Comparison of ENCODE assay signal across 16 mouse cellular contexts in the genomic region with DNA sequence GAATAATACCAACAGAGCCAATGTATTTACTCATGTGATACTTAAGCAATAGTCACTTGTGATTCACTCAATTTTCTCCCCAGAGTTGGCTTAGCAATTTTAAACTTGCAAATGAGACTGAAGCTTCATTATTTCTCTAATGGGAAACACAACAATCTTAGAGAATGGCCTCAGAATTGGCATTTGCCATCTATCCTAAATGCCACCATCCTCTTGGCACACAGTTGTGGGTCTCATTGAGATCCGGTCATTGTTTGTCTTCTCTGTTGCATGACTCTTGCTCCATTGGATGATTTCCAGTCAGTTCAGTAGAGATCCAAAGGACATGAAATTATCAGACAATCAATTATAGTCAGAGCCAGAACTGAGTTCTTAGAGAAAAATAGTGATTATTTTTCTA.
"Had no signal": no experiment of that assay in that cellular context is flagged by ENCODE, and none has a peak within 500 bp of the region (broad histone marks: within the 10 kb centered on the region; RNA-seq: fewer than 3 reads in every experiment).

No protein-coding gene starts in this region.

- H3K27ac ChIP-seq: midbrain, embryonic 10.5 days; midbrain, embryonic 12.5 days; midbrain, embryonic 15.5 days; neural tube, embryonic 13.5 days; neural tube, embryonic 15.5 days had no signal

- H3K4me3 ChIP-seq: midbrain, embryonic 10.5 days; midbrain, embryonic 12.5 days; midbrain, embryonic 15.5 days; myocyte; neural tube, embryonic 13.5 days; neural tube, embryonic 15.5 days had no signal

- H3K9ac ChIP-seq: lung, embryonic 14.5 days; midbrain, embryonic 12.5 days; midbrain, embryonic 15.5 days; neural tube, embryonic 13.5 days; neural tube, embryonic 15.5 days had no signal

- H3K27me3 ChIP-seq: midbrain, embryonic 12.5 days; midbrain, embryonic 15.5 days; neural tube, embryonic 13.5 days; neural tube, embryonic 15.5 days had no signal

- H3K36me3 ChIP-seq: midbrain, embryonic 10.5 days; midbrain, embryonic 12.5 days; midbrain, embryonic 15.5 days; neural tube, embryonic 13.5 days; neural tube, embryonic 15.5 days had no signal

- H3K4me1 ChIP-seq: midbrain, embryonic 10.5 days; midbrain, embryonic 12.5 days; midbrain, embryonic 15.5 days; neural tube, embryonic 13.5 days; neural tube, embryonic 15.5 days had no signal

- DNase-seq: lung, adult 18-20 months; lung, embryonic 14.5 days; lung, postnatal 10 days; lung, postnatal 4 days; retina, postnatal 1 day; right cerebral cortex, postnatal 14 days; spleen, adult 18-20 months; thymus, adult 18-20 months; thymus, postnatal 14 days; thymus, postnatal 36 days had no signal
